Mouse (Mus musculus): Measurements from ENCODE around the gene Lpcat1. TPM values are rescaled to one million over a fixed set of nuclear protein-coding genes. Genes with fewer than 3 reads are reported as not detected.
A peak's percentile ranks its signal among the peaks of the same experiment; 100 is the strongest.

The Lpcat1 gene
- total RNA-seq, 1 experiment from 2014 or later = 22.5 TPM

DNA sequence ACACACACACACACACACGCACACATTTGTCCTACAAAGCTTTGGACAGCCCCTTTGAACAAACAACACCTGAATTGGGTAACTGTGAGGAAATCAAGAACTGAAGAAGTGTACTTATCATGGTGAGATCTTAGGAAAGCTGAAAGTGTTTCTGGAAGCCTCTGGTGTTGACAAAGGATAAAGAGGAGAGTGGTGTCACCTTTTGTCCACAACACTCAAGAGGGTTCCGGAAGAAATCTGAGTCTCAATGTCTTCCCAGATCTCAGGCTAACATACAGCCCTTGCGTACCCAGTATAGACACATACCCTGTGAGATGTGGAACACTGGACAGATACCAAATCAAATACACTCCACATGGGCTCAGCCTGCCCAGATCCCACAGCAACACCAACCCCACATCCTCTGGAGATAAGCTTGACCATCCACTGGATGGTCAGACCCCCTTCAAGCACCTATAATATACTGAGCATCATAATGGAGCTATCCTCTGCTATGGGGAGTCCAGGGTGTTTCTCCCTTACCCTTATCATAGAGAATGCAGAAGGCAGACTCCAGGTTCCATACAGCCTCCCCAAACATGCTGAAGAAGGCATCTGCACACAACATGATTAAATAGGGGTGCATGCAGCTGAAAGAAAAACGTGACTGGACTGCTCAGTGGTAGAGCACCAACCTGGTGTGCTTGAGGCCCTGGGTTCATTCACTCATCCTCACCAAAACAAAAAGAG is 23.7 kb upstream of the Lpcat1 start:
- no peak for ATAC-seq (replicated peaks in 1 of 2; ENCODE audit: insufficient read depth in 1 of 2, low FRiP score in 2 of 2, low TSS enrichment in 1 of 2, low read depth in 1 of 2, poor library complexity in 2 of 2, severe bottlenecking in 2 of 2)

DNA sequence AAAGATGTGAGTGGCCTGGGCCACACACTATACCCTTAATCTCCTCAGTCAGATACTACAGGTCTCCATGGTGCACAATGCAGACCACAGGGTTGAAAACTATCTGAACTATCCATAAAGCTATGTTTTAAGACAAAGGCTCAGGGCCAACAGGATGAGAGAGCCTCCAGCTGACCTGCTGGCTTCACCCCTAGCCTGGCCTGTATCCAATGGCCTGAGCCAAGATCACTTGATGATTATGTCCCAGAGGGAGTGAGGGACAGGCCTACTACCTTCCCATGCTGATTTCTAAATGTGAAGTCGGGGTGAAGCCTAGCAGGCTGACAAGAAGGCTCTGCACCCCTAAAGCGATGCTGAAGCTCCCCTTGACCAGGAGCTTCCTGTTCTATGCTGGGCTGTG is 21.9 kb upstream of the Lpcat1 start:
- no peak for ATAC-seq (replicated peaks in 1 of 2; ENCODE audit: insufficient read depth in 1 of 2, low FRiP score in 2 of 2, low TSS enrichment in 1 of 2, low read depth in 1 of 2, poor library complexity in 2 of 2, severe bottlenecking in 2 of 2)

DNA sequence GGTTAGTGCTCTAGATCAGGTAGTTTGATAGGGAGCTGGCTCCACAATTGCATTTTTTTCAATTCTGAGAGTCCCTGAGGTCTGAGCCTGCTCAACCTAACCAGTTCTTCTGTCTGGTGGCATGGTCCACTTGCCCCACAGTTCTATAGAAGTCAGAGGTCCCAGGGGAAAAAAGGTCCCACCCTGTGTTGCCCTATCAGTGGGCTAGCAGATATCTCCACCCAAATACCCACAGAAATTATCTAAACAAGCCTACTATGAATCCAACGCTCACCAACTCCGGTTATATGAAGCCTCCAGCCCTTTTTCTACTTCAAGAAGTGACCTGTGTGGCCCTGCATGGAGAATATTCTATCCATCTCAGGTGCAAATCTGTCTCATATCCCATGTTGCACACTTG is 20.9 kb upstream of the Lpcat1 start:
- ATAC-seq (replicated peaks in 1 of 2; ENCODE audit: insufficient read depth in 1 of 2, low FRiP score in 2 of 2, low TSS enrichment in 1 of 2, low read depth in 1 of 2, poor library complexity in 2 of 2, severe bottlenecking in 2 of 2) = no peak

DNA sequence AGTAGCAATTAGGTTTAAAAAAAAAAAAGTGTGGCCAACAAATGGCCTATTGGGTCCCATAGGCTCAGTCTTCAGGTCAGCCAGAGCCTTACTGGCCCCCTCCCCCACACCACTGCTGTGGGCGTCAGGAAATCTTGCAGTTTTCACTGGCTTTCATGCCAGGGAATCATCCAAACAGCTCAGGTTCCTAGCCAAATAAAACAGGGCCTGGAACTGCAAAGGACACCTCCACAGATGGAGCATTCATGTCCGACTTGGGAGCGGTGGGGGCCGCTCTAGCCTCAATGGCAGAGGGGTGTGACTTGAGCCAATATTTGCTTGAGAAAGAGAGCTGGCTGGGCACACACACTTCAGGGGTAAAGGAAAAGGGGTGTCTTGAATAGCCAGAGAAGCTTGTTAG is 20.5 kb upstream of the Lpcat1 start:
- no peak for ATAC-seq (replicated peaks in 1 of 2; ENCODE audit: insufficient read depth in 1 of 2, low FRiP score in 2 of 2, low TSS enrichment in 1 of 2, low read depth in 1 of 2, poor library complexity in 2 of 2, severe bottlenecking in 2 of 2)

DNA sequence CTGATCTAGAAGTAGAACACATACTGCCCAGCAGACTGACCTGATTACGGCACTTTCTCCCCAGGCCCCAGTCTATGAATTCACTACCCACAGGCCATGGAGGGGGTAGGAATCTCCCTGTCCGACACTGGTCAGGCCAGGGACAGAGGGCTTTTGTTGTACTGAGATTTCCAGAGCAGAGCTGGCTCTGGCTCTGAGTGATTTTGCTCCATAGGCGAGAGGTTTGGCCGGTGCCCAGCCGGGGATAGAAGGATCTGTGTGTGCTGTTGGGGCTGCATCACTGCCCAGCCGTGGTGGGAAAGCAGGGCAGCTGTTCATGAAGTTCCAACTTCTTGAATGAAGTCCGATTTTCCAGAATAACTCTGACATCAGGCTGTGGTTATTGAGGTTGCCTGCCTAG is 20.1 kb upstream of the Lpcat1 start:
- no peak for ATAC-seq (replicated peaks in 1 of 2; ENCODE audit: insufficient read depth in 1 of 2, low FRiP score in 2 of 2, low TSS enrichment in 1 of 2, low read depth in 1 of 2, poor library complexity in 2 of 2, severe bottlenecking in 2 of 2)

DNA sequence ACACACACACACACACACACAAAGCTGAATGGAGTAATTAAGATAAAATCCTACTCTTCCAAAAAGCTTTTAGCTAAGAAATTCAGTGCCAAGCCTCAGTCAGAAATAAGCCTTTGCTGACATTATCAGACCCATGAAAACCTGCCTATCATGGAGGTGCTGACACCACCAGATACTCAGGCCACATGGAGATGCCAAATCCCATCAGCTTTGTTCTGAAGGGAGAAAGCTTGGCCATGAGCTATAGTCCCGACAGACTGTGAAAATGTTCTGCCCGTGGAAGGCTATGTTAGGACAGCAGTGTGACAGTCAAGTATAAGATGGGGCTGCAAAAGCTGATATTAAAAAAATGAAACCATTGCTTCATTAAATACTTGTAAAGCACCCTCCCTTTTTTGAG is 19.5 kb upstream of the Lpcat1 start:
- no peak for ATAC-seq (replicated peaks in 1 of 2; ENCODE audit: insufficient read depth in 1 of 2, low FRiP score in 2 of 2, low TSS enrichment in 1 of 2, low read depth in 1 of 2, poor library complexity in 2 of 2, severe bottlenecking in 2 of 2)

DNA sequence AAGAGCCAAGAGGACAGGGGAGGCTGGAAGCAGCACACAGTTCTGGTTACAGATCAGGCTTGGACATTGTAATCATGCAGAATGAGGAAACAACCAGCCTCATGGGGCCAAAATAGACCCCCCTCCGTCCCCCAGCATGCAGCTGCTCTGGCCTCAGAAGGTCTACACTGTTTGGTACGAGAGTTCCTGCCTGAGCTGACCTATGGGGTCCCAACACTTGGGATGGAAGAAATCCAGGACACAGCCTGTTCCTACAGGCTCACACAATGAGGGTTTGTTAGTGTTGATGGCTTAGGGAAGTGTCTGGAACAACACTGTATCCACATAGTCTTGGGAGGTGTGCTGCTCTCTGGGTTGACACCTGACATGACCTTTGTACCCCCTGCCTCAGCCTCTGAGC is 18.8 kb upstream of the Lpcat1 start:
- ATAC-seq (replicated peaks in 1 of 2; ENCODE audit: insufficient read depth in 1 of 2, low FRiP score in 2 of 2, low TSS enrichment in 1 of 2, low read depth in 1 of 2, poor library complexity in 2 of 2, severe bottlenecking in 2 of 2) = no peak

DNA sequence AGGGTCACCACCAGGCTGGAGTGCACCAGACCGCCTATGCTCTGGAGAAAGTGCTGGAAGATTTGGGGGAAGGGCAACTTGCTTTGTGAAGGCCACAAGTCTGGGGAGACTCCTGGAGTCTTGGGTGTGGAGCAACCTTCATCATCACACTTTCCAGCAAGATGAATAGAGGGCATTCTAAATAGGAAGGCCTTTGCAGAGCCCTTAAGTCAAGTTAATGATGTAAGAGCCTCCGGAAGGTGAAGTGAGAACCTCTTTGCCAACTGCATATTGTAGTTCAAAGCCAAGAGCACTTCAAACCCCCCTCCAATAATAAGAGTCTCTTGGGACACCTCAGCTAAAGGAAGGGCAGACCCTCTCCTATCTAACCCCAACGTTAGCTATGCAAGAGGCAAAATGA is 18.3 kb upstream of the Lpcat1 start:
- ATAC-seq (replicated peaks in 1 of 2; ENCODE audit: insufficient read depth in 1 of 2, low FRiP score in 2 of 2, low TSS enrichment in 1 of 2, low read depth in 1 of 2, poor library complexity in 2 of 2, severe bottlenecking in 2 of 2) = no peak

DNA sequence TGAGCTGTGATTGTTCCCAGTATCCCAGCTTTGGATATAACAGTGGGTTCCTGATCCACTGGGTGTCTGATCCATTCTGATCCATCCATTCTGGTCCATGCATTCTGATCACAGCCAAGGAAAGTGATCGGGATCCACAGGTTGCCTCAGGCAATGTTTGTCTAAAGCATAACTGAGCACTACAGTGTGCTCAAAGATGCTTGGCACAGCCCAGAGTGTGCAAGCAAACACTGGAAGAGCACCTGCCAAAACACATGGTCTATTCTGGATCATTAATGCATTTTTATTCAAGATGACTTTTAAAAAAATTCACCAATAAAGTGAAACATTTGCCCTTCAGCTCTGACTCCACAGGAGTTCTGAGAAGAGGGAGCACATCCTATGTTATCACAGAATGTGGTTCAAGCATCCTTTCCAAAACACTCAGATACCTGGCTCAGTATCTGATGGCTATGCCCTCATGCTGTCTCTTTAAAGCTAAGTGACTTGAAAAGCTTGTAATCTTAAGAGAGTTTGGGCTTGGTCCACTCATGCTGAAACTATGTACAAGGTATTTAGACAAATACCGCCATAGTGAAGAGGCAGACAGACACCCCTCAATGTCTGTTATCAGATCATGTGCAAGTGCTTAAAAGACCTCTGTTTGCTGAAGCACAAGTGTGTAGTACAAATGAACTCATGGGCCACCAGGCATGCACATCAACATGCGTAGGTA is 13.3 kb upstream of the Lpcat1 start:
- ATAC-seq (replicated peaks in 1 of 2; ENCODE audit: insufficient read depth in 1 of 2, low FRiP score in 2 of 2, low TSS enrichment in 1 of 2, low read depth in 1 of 2, poor library complexity in 2 of 2, severe bottlenecking in 2 of 2) = no peak

DNA sequence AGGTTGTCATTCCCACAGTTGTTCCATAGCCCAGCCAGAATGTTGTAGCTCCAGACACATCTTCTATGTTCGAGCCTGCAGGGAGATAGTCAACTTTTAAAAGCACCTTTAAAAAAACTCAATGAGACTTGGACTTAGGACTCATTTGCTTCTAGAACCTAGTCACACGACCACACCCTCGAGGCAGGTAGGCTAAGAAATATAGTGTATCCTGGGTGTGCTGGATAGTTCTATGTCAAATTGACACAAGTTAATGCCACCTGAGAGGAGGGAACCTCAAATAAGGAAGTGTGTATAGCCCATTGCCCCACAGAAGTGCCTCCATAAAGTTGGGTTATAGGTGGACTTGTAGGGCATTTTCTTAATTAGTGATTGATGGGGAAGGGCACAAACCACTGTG is 11.7 kb upstream of the Lpcat1 start:
- no peak for ATAC-seq (replicated peaks in 1 of 2; ENCODE audit: insufficient read depth in 1 of 2, low FRiP score in 2 of 2, low TSS enrichment in 1 of 2, low read depth in 1 of 2, poor library complexity in 2 of 2, severe bottlenecking in 2 of 2)

DNA sequence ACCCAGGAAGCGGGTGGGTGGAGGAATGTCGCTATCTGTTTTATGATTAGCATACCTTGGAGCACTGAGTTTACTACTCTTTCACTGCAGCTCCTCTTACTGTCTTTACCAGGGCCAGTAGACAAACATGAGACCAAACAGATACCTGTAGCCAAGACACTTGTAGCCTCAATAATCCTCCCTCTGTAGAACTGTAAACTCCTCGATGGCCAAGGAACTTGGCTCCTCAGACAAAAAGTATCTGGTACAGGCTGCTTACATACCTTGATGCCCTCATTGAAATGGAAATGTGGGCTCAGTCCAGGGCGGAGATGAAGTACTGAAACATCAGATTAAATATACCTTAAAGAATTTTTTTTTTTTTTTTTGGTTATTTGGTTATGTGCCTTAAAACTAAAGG is 9.7 kb upstream of the Lpcat1 start:
- ATAC-seq (replicated peaks in 1 of 2; ENCODE audit: insufficient read depth in 1 of 2, low FRiP score in 2 of 2, low TSS enrichment in 1 of 2, low read depth in 1 of 2, poor library complexity in 2 of 2, severe bottlenecking in 2 of 2) = no peak

DNA sequence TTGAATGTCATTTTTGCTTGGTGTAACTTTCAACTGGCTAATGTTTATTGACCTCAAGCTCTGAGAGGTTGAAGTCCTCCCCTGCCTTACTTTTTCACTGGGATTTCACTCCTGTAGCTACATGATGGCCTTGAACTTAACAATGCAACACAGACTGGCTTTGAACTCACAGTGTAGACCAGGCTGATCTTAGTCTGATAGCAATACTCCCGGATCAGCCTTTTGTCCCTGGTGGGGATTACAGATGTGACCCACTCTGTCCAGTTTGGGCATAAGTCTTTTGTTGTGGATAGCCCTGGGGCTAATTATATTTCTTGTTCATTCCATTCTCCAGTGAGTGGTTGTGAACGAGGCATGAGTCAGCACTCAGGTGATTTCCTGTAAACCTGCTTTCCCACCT is 9.3 kb upstream of the Lpcat1 start:
- no peak for ATAC-seq (replicated peaks in 1 of 2; ENCODE audit: insufficient read depth in 1 of 2, low FRiP score in 2 of 2, low TSS enrichment in 1 of 2, low read depth in 1 of 2, poor library complexity in 2 of 2, severe bottlenecking in 2 of 2)

DNA sequence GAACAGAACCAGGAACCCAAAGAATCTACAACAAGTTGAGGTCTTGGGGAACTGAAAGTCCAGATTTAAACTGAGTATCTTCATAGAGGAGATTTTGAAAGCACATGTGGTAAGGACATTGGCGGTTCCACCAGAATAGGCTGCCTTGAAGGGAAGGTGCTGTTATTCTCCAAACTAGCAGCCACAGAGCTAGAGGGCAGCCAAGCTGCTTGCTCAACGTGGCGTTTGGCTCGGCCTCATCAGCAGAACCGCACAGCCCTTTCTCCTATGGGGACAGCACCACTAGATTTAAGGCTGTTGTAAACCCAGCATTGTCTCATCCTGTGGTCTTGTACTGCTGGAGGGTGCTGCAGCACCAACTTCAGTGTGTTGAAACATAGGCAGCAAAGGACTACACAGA is 8.3 kb upstream of the Lpcat1 start:
- ATAC-seq (replicated peaks in 1 of 2; ENCODE audit: insufficient read depth in 1 of 2, low FRiP score in 2 of 2, low TSS enrichment in 1 of 2, low read depth in 1 of 2, poor library complexity in 2 of 2, severe bottlenecking in 2 of 2) = peak in 1 of 2 experiments; percentile 44; a peak in 1 of 4 replicates

DNA sequence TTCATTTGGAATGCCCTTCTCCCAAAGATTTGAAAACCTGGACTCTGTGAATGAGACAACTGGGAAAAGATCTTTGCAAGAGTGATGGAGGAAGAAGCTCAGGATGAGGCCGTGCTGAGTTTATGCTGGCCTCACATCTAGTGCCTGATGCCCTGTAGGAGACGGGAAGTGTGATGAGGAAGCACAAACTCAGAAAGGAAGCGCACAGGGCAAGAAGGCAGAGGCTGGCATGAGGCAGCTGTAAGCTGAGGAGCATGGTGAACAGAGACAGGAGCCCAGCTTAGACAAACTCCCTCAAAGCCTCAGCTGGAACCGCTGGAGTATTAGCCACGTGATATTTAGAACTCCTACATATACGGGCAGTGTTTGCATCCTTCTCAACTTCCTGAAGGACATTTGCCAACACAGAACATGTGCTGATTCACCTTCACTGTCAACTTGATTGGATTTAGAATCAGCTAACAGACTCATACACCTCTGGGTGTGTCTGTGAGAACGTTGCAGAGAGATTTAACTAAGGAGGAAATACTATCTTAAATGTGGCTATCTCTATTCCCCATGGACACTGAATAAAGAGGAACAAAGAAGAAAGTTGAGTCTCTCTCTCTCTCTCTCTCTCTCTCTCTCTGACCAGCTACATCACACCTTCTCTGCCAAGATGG is 7.7 kb upstream of the Lpcat1 start:
- peak; percentile 60 to 76 for ATAC-seq (replicated peaks in 1 of 2; ENCODE audit: insufficient read depth in 1 of 2, low FRiP score in 2 of 2, low TSS enrichment in 1 of 2, low read depth in 1 of 2, poor library complexity in 2 of 2, severe bottlenecking in 2 of 2)

DNA sequence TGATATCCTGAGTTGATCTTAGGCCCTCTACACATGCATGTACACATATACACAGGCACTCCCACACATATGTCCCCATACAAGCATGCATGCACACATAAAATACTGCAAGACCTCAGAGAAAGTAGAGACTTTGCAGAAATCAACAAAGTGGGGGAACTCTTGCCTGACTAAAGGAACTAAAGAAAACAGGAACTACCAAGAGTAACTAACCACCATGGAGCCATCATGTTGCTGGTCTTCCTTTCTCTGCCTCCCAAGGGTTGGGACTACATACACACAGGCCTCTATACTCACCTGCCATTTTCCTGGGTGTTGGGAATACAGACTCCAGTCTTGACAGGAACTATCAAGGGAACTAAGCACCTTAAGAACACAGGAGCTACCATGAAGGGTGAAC is 5.4 kb upstream of the Lpcat1 start:
- peak; percentile 42 to 60; a peak in 3 of 4 replicates for ATAC-seq (replicated peaks in 1 of 2; ENCODE audit: insufficient read depth in 1 of 2, low FRiP score in 2 of 2, low TSS enrichment in 1 of 2, low read depth in 1 of 2, poor library complexity in 2 of 2, severe bottlenecking in 2 of 2)

DNA sequence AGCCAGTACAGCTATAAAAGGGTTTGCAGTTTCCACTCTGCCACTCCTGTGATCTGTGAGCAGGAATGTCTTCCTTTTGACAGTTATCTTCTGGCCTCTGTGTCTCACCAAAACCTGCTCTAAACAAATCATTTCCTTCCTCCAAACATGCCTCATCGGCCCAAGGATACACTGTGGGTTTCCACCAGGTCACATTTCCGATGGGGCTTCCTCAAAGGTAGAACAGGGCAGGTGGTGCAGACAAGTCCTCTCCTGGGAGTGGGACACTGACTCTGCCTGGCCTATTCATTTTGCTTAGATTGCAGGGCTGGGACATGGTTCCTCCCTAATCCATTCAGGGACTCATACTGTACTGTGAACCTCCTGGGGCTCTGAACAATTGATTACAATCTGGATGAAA is 1.8 kb upstream of the Lpcat1 start:
- ATAC-seq (replicated peaks in 1 of 2; ENCODE audit: insufficient read depth in 1 of 2, low FRiP score in 2 of 2, low TSS enrichment in 1 of 2, low read depth in 1 of 2, poor library complexity in 2 of 2, severe bottlenecking in 2 of 2) = no peak

DNA sequence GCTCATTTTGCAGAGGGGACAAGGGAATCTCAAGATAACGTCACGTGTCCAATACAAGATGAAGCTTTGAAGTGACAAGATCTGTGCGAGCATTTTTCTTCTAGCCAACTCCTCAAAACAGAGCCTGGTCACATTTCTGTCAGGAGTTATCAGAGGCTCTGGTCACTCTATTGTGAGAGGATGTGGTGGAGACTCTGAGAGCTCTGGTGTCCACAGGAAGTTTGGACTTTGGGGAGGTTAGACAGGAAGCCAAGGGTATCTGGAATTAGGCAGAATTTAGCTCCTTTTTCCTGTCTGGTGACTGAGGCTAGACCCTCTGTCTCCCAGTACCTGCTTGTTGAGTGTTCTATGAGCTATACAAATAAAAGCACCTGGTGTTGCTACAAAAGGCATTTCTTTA is 586 bp upstream of the Lpcat1 start:
- no peak for ATAC-seq (replicated peaks in 1 of 2; ENCODE audit: insufficient read depth in 1 of 2, low FRiP score in 2 of 2, low TSS enrichment in 1 of 2, low read depth in 1 of 2, poor library complexity in 2 of 2, severe bottlenecking in 2 of 2)

DNA sequence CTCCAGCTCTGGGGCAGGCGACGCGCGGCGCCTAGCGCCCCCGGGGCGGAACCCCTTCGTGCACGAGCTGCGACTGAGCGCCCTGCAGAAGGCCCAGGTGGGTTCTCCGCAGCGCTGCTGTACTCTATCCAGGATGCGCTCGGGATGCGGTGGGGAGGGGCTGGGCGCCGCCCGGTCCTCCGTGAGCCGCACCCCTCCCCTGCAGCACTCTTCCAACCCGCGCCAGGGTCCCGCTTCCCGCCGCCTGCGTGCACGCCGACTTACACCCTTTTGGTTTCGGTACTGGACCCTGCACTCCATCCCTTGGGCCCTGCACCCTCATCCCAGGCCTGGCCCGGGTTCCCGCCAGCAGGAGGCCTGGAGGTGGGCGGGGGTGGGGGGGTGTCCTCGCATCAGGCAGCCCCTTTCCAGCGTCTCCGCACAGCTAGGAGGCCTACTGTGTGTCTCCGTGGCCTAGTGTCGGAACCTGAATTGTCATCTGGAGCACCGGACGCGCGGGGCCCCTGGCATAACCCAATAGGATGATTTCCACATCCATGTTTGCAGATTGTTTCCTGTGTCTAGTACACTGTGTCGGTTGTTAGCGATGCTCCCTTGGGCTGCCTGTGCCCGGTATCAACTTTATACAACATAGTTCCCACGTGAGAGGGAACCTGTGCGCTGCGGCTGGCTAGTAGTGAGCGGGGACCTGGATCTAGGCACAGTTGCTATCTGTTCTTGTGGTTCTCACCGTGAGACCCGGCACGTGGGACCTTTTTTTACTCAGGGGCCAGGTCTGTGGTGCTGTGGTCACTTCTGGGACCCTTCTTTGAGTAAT is 632 bp downstream of the Lpcat1 start:
- peak; percentile 17 to 37; a peak in 3 of 4 replicates for ATAC-seq (replicated peaks in 1 of 2; ENCODE audit: insufficient read depth in 1 of 2, low FRiP score in 2 of 2, low TSS enrichment in 1 of 2, low read depth in 1 of 2, poor library complexity in 2 of 2, severe bottlenecking in 2 of 2)
